Mouse (Mus musculus) ovary, postnatal 36 days (tissue): ENCODE results near the gene Axin2.

Experiments
- DNase-seq: peaks from one replicate; pipeline ENCODE4 v3.0.0; 2022; ENCODE audit warnings: low spot score, mixed read lengths

Gene Axin2

DNA sequence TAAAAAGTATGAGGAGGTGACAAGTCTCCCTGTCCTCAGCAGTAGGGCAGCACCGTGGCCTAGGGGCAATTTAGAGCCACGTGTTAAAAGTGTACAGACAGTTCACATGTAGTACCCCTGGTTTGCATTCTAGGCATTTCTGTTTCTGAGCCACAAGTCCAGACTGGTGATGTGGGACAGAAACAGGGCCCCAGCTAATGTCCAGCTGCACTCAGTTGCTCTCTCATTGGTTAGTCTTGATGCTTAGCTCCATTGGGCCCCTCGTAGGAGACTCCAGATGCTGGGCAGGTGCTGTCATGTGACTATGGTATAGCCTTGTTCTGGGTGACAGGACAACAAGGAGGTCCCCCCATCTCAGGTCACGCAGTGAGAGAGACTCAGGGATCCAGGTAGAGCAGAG, 9.0 kb downstream of the Axin2 start:
- no peak for DNase-seq

DNA sequence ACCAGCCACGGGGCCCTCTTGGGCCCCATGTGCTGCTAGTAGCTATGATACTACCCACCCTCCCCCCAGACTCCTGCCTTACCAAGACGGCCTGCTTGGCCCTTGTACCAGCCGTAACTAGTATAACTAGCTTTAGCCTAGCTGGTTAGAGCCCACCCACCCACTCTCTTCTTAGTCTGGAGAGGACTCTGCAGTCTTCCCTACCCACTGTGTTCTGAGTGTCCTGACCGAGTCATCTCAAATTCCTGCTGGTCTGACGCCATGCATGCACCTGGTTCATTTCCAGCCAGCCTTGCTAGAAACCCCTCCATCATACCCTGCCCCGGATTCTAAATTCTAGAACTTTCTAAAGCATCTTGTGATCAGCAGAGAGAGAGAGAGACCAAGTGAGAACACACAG, 9.6 kb downstream of the Axin2 start:
- DNase-seq = no peak

DNA sequence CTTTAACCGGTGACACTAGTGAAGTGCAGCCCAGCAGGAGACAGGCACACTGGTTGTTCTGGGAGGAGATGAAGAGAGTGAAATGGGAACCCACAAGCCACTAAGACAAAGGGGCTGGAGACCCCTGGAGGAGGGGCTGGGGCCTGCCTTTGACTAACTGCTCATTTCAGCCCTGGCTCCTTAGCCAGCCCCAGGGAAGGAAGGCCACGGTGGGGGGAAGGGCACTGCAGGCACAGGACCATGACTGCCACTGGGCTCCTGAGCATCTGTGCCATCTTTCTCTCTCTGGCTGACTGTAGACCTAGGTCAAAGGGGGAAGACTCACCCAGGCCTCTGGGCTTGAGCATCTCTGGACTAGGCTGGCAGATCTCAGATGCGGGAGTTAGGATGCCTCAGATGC, 10.5 kb downstream of the Axin2 start:
- DNase-seq = no peak

DNA sequence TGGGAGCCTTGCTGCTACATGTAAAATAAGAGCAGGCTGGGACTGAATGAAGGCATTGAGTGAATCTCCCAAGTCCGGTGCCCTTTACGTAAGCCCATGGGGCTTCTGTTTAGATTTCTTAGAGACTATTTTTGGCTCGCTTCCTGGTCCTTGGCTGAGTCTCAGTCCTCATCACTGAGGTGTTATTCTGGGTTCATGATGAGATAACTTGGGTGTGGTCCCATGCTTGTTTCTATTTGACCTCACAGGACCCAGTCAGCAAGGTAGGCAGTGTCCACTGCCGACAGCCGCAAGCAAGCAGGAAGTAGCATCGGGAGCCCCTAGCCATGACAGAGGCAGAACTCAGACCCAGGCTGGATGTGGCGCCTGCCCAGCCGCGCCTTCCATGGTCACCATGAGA, 13.7 kb downstream of the Axin2 start:
- no peak for DNase-seq

DNA sequence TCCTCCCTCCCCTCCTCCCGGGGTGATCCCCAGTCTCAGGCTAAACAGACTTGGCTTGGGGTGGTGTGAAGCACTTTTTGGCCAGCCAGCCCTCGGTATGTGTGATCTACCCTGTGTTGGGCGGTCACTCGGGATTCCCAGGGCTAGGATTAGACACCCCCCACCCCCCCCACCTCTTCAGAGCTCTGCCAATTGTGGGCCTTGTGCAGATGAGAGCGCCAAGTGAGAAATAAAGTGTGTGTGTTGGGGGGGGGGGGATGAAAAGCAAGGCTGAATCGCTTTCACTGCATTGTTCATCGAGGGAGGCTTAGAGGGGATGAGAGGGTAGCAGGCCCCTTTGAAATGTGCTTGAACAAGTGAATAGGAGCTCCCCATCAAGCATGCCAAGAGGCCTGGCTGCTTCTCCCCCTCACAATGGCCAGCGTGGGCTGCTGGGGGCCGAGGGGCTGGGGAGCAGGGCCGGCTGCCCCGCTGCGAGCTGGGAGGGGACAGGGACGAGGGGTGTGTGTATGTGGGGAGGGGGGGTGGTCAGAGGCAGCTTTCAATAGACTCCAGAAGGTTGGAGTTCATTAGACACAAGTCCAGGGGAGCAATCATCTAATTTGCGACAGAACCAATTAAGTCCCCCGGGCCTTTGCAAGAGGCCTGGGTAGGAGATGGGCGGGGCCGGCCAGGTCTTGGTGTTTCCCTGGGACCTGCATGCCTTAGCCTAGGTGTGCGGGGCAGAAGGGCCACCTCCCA, 15.1 kb downstream of the Axin2 start:
- DNase-seq = no peak

DNA sequence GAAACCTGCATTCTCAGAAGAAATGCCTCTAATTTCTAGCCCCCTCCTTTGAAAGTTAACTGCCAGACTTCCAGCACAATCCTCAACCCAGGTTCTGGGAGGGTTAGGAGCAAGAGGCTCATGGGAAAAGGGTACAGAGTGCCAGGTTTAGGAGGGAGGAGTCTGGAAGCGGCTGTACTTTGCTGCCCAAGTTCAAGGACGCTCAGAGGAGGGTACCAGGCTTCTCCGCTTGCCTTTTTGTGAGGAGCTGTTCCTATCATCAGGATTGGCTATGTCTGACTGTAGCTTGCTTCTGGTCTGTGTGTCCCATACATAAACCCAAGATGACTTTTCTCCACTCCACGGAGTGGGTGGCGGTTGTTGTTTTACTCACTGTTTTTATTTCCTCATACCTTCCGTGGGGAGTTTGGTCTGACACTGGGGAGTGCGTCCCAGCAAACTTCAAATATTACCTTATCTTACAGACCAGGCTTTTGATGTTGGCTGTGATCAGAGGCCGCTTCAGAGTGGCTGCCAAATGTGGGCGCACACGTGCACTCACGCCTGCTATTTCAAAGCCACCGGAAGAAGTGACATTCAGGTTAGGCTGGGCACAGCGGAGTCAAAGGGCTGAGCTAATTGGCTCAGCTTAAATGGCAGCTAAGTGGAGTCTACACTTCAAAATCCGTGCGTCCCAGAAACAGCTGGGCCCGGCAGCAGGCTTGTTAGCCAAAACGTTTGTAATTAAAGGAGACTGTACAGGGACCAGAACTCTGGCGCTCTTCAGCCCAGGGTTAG, 16.1 kb downstream of the Axin2 start:
- no peak for DNase-seq

DNA sequence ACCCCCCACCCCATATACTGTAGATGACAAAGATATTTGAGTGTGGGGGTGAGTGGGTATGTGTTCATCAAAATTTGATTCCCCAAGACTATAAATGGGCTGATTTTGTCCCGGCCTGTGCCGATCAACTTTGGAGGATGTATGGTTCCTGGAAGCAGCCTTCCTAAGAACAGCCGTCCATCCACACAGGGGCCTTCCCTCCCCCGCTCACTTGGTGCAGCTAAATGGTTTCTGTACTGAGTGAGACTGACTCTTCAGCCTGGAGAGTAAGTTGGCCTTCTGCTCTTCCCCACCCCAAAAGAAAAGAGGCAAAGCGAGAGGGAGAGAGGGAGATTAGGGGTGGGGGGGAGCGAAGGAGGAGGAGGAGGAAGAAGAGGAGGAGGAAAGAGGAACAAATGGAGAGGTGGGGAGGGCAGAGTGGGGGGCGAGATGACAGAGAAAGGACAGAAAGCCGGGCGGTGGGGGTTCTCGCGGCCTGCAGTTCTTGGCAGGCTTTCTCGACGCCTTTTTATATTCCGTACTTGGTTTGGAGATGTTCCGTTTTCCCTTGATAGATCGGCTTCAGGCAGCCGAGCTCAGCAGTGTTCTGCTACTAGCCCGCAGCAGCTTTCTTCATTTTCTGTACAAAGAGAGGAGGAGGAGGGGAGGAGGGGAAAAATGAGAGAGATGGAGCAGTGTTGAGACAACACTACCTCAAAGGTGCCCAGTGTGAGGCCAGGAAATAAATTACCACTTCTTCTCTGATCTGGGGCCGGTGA, 20.7 kb downstream of the Axin2 start:
- DNase-seq = no peak

DNA sequence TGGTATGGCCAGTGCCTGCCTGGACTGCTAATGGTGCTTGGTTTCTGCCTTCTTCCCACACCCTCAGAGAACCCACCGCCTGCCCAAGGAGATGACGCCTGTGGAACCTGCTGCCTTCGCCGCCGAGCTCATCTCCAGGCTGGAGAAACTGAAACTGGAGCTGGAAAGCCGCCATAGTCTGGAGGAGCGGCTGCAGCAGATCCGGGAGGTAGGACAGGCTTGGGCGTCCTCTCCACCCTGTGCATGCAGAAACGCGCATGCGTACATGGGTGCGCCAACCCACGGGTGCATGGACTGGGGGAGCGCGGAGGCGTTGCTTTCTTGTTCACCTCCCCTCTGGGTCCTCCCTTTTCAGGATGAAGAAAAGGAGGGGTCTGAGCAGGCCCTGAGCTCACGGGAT, 21.7 kb downstream of the Axin2 start:
- DNase-seq = peak; percentile 45

DNA sequence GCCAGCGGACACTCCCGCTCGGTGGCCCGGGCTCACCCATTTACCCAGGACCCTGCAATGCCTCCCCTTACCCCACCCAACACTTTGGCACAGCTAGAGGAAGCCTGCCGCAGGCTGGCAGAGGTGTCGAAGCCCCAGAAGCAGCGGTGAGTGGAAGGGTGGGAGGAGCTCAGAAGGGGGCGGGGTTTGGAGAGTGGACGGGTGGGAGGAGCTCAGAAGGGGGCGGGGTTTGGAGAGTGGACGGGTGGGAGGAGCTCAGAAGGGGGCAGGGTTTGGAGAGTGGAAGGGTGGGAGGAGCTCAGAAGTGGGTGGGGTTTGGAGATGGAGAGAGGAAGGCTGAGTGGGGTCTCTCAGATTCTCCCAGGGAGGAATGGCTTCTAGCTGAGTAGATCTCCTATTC, 23.6 kb downstream of the Axin2 start:
- DNase-seq = no peak

DNA sequence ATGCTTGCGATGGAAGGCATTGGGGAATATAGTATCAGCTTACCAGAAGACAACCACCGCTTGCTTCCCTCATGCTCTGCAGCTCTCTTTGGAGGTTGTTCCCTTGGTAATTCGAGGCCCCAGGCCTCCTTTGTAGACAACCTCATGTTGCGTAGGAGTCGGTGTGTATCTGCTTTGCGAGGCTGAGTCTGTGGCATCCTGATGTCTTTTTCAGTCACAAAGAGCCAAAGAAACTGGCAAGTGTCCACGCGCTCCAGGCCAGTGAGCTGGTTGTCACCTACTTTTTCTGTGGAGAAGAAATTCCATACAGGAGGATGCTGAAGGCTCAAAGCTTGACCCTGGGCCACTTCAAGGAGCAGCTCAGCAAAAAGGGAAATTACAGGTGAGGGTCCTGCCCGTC, 25.5 kb downstream of the Axin2 start:
- no peak for DNase-seq

DNA sequence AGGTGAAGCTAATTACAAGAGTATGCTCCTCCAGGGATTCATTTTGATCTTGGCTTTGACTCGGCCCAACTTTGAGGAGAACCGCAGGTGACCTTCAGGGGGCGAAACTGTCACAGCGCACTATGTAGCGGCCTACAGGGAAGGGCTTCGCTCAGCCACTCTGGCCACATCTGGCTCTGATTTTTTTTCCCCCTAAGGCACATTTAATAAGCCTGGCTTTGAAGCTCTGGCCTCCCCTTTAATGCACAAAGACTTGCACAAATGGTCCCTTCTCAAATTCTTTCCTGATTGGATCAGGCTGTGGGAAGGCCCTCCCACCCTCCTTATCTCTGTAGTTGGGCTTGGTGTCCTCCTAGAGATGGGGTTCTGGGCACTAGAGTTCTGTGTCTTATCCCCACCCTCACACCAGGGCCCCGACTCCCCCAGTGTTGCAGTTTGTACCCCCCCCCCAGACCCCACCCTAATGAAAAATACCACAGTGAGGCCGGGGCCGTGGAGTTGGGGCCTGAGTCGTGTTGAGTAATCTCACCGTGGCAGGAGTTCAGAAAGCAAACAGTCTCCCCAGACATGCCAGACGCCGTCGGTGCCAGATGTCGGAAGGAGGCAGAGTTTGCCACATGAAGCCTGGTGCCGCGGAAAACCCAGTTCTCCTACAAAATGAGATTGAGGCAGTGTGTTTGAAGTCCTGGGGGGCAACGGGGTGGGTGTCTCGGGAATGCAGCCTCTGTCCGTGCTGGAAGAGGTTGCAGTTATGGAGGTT, 27.5 kb downstream of the Axin2 start:
- peak; percentile 40 for DNase-seq

DNA sequence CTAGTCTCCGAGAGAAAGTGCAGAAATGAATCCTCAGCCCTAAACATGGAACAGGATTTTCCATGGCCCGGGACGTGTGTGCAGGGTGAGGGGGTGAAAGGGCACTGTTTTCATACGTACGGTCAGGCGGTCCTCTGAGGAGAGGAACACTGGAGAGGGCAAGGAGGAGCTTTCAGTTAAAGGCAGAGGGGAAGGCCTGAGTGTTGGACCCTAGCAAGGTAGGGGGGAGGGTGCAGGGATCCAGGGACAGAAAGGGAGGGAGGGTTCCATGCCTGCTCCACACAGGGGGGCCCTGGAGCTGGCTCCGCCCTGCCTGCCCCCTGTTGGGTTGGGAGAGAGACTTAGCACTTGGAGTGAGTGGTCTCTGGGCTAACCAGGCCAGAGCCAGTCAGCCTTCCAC, 28.4 kb downstream of the Axin2 start:
- no peak for DNase-seq

DNA sequence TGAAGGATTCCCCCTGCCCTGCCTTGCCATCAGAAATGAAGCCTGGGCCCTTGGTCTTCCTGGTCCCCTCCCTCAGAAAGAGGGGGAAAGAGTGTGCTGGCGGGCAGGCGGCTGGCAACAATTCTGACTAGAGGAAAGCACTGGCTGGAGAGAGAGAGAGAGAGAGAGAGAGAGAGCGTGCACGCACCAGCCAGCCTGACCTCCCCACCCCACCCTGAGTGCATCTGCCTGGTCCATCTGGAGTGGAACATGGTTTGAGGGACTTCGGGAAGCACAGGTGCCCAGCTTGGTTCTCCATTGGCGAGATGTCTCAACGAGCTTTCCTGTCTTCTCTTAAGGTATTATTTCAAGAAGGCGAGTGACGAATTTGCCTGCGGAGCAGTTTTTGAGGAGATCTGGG, 28.8 kb downstream of the Axin2 start:
- no peak for DNase-seq

DNA sequence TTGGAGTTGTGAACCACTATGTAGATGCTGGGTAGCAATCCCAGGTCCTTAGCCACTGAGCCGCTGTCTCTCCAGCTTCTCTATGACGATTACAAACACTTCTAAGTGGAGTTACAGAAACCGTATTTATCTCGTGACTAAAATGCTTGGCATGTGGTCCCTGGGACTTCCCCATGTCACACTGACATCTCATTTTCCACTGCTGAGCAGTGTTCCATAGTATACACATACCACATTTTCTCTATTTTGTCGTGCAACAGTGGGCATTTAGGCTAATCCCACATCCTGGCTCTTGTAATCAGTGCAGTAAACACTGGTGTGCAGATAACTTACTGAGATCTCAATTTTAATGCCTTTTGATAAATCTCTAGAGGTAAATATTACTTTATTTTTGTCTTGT, 32.2 kb downstream of the Axin2 start:
- no peak for DNase-seq

DNA sequence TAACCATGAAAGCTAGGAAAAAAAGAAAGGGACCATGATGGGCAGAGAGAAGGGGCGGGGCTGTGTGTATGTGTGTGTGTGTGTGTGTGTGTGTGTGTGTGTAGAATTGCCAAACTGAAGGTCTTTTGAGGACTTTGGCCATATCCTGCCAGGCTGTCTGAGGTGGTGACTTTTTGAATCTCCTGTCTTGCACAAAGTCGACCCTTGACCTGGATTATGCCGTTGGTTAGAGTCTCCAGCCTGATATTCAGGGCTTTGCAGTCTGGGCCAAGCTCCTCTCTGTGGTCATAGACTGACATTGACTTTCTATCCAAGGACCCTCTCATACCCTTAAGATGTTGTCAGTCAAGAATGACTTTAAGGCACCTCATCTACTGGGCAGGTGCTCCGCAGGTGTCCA, 35.8 kb downstream of the Axin2 start:
- DNase-seq = no peak

DNA sequence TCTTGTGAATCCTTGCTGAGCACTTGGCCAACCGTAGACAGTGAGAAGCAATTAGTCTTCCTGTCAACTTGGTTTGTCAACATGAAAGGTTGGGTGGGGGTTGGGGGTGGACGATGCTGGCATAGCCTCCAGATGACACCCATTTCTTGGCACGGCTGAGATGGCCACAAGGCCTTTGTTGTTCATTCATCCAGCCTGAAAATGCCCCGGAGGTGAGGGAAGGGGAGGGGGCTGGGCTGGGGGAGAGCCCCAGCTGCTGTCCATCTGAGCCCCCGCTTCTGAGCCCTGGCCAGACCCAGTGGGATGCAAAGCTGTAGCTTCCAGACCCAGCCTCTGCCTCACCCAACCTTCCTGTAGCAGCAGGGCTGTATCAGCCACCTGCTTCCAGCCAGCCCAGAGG, 38.2 kb downstream of the Axin2 start:
- no peak for DNase-seq

DNA sequence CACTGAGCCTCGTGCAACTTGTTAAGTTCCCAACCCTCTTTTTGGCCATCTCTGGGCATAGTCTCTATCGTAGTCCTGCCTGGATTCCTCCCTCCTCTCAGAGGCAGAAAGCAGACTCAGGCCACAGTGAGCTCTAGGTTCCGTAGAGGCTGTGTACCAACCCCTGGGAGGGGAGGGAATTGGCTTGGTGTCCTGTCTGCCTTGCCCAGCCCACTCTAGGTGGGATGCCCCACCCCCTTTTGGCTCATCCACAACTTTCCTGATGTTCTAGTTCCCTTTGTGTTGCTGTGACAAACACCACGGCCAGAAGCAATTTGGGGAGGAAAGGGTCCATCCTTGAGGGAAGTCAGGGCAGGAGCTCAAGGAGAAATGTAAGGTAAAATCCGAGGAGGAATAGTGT, 39.0 kb downstream of the Axin2 start:
- DNase-seq = no peak

DNA sequence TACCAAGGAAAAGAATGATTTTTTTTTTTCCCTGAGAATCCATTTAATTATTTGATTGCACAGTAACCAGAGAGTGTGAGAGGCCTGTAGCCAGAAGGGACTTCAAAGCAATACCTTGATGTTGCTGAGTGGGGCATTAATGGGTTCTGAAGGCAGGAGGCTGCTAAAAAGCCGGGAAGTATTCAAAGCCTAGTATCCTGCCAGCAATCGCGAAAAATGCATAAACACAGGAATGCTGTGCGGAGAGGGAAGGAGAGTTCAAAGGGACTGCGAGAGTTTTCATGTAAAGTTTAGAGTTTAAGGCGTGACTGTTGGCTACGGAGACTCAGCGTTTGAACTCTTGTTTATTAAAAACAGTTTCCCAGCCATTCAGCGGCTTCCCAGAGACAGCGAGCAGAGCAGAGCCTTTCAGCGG, 41.5 kb downstream of the Axin2 start:
- no peak for DNase-seq

DNA sequence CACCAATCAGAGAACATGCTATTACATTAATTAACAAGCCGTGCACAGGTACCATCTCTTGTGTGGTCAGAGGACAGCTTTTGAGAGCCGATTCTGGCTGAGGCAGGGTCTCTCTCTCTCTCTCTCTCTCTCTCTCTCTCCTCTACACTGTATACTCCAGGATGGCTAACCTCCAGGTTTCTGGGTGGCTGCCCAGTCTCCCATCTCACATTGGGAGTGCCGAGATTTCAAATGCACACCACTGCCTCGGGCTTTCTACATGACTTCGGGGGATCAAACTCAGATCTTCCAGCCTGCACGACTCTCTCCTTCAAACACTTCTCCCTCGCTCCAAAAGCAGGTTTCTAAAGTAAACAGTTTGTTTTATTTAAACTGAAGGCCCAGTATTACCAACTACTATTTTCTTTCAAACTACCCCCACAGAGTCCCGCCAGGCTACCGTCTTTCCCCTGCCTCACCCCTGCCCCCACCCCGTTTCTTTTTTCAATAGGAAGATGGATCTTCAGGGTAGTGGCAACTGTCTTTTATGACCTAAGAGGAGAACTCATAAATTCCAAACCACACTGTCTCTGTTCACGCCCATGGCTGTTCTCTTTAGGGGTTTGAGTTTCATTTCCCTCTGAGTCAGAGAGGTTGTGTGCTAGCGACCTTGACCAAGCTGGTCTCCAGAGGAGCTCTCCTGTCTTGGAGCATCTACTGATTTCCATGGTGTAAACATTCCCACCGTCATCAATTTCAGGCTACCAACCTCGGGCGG, 43.5 kb downstream of the Axin2 start:
- no peak for DNase-seq

DNA sequence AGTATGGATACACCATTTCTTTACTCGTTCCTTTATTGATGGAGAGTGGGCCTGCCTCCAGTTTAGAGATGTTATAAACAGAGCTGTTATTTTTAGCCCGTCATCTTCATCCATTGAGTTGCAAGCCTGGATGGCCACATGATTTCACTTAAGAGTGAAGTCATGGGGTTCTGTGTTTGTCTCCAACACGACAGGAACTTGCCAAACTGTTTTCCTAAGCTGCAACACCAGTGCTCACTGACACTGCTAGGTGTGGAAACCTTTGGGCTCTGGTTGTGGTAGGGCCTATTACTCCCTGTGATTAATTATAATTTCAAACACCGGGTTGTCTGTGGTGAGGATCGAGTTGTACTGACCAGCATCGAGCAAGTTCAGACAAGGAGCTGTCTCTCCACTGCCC, 45.6 kb downstream of the Axin2 start:
- DNase-seq = no peak

DNA sequence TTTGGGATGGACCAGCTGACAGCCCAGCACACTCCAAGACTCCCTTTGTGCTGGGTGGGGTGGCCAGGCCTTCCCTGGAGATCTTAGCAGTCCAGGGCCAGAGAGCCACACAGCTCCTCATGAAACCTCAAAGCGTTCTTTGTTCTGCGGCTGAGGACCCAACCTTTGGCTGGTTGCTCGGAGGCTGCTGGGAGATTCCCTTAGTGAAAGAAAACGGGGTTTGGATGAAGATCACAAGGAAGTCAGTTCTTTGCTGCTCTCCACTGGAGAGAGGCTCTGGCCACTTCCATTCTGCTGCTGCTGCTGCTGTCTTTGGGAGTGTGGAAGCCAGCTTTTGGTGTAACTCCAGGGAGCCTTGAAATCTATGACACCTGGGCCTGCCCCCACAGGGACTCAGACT, 53.3 kb downstream of the Axin2 start:
- DNase-seq = no peak

DNA sequence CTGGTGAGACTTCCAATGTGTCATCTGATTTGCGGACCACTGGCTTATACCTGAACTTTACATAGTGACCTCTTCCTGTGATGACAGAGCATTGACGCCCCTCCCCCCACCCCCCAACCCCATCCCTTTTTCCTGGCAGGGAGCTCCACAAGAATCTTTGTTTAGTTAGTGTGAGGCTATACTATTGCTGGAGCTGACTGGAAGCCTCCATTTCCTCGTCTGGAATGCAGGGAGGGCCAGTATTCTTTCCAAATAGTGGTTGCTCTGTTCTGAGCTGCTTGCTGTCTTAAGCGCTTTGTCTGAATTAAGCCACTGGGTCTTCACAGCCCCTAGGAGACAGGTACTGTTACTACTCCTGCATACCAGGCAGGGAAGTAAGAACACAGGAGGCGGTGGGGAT, 53.7 kb downstream of the Axin2 start:
- no peak for DNase-seq
